Mouse (Mus musculus): Measurements from ENCODE around the gene Grm8. TPM values are rescaled to one million over a fixed set of nuclear protein-coding genes. Genes with fewer than 3 reads are reported as not detected.

Gene Grm8
- 7.0 and 7.7 TPM in 2 replicates for polyA plus RNA-seq (2015; fragmentation: Nextera tagmentation; extraction: Ambion mirVana)

DNA sequence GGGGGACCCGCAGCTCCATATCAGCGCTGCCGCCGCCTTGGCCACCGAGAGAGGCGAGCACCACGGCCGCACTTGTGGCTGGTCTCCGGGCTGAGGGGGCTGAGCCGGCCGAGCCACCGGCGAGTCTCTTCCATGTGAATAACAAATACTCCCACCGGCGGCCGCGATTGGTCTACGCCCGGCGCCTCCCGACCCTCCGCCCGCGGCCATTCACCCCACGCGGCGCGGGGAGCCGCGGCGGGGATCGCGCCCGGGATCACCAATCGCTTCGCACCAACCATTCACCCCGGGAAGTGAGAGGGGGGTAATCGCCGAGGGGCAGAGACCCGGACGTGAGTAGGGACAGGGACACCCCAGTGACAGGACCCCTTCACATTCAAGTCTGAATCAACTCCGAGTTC is at the start of gene Grm8:
Gene Grm8 (minus strand): TSS at position 178 of the 401 bp plus-strand sequence.
- Histone ChIP-seq H3K36me3 (no peaks in the 10 kb centered on the region), H3K9ac (peak within 1 kb of the TSS; percentile 68), H3K27ac (replicated peaks) (0 out of 2 replicates have a peak within 1 kb of the TSS, but pooled peaks have one; percentile 23), H3K9me3 (no peaks in the 10 kb centered on the region), H3K4me3 (peak within 1 kb of the TSS; percentile 51), H3K27me3 (peaks cover 41% of the 10 kb centered on the region), H3K4me1 (replicated peaks) (peaks cover 33% of the 10 kb centered on the region), H3K4me2 (peak within 1 kb of the TSS; percentile 99)
- ATAC-seq (ENCODE audit: low read depth) = peak; percentile 64
- under 1% methylated on average over 42 of the region's 42 CpGs for WGBS

GRCm38 (mm10) chr6:28169851-28170539 is 35.0 kb upstream of the Grm8 start:
- no peaks in the 10 kb centered on the region for H3K4me1 ChIP-seq (replicated peaks)
- H3K9me3 ChIP-seq = no peaks in the 10 kb centered on the region
- H3K27ac ChIP-seq (replicated peaks) = no peak overlapping the region
- H3K27me3 ChIP-seq = no peaks in the 10 kb centered on the region
- no peak overlapping the region for H3K4me3 ChIP-seq
- 78% methylated on average over 19 of the region's 19 CpGs for WGBS
- H3K36me3 ChIP-seq = no peaks in the 10 kb centered on the region
- no peak overlapping the region for H3K9ac ChIP-seq
- no peak for ATAC-seq (ENCODE audit: low read depth)
- H3K4me2 ChIP-seq = no peak overlapping the region

DNA sequence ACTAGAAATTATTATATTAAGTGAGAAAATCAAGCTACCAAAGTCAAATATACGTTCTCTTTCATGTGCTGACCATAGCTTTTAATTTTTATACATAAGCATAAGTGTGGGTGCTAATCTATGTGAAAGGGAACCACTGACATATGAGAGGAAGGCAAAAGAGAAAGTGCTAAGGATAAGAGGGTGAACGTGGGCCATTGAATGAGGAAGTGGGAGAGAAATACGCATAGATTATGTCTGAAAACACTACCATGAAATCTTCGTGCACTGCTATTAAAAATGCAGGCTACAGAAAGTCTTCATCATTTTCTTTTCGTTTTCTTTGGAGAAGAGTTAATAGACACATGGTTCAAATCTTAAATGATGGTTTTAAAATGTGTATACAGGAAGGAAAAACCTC is 25.4 kb upstream of the Grm8 start:
- ATAC-seq (ENCODE audit: low read depth) = no peak
- no peaks in the 10 kb centered on the region for H3K4me1 ChIP-seq (replicated peaks)
- no peaks in the 10 kb centered on the region for H3K9me3 ChIP-seq
- no peak overlapping the region for H3K27ac ChIP-seq (replicated peaks)
- no peaks in the 10 kb centered on the region for H3K36me3 ChIP-seq
- no peaks in the 10 kb centered on the region for H3K27me3 ChIP-seq
- no peak overlapping the region for H3K9ac ChIP-seq
- H3K4me2 ChIP-seq = no peak overlapping the region
- H3K4me3 ChIP-seq = no peak overlapping the region
- WGBS = 83% methylated on average over 5 of the region's 5 CpGs

GRCm38 (mm10) chr6:28146445-28146844 is 11.5 kb upstream of the Grm8 start:
- H3K4me3 ChIP-seq = no peak overlapping the region
- H3K9ac ChIP-seq = no peak overlapping the region
- WGBS = 73% methylated on average over 6 of the region's 6 CpGs
- H3K27ac ChIP-seq (replicated peaks) = no peak overlapping the region
- H3K4me2 ChIP-seq = no peak overlapping the region
- no peaks in the 10 kb centered on the region; the same call in 1 of the 2 replicates for H3K27me3 ChIP-seq
- no peaks in the 10 kb centered on the region for H3K36me3 ChIP-seq
- H3K9me3 ChIP-seq = no peaks in the 10 kb centered on the region
- H3K4me1 ChIP-seq (replicated peaks) = no peaks in the 10 kb centered on the region
- ATAC-seq (ENCODE audit: low read depth) = no peak

DNA sequence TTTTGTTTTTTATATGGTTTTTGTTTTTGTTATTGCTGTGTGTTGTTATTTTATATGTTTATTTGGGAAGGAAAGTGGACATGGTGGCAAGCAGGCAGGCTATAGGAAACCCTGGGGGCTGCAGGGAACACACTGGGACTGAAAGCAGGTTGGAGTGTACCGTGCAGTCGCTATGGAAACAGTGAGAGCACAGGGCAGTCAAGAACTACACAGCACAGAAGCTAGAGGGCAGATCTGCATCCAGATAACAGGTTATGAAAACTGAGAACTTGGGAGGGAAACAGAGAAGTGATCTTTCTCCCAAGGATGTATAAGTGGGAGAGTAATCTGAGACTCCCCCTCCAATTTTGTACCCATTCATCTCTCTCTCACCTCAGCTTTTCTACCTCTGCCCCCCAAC is 7.4 kb upstream of the Grm8 start:
- H3K27me3 ChIP-seq = no peaks in the 10 kb centered on the region; the same call in 1 of the 2 replicates
- no peaks in the 10 kb centered on the region for H3K9me3 ChIP-seq
- no peaks in the 10 kb centered on the region for H3K4me1 ChIP-seq (replicated peaks)
- H3K36me3 ChIP-seq = no peaks in the 10 kb centered on the region
- no peak overlapping the region for H3K27ac ChIP-seq (replicated peaks)
- no peak overlapping the region for H3K9ac ChIP-seq
- H3K4me3 ChIP-seq = no peak overlapping the region
- 13% methylated on average over 2 of the region's 2 CpGs for WGBS
- no peak overlapping the region for H3K4me2 ChIP-seq
- ATAC-seq (ENCODE audit: low read depth) = peak; percentile 72; the same call in 1 of the 2 replicates

- H3K36me3 ChIP-seq = no peaks in the 10 kb centered on the region
- under 1% methylated on average over 37 of the region's 37 CpGs for WGBS
- ATAC-seq (ENCODE audit: low read depth) = peak; percentile 91
- H3K27me3 ChIP-seq = peaks cover 41% of the 10 kb centered on the region
- peak overlapping the region; percentile 51 for H3K4me3 ChIP-seq
- peak overlapping the region; percentile 68 for H3K9ac ChIP-seq
- H3K27ac ChIP-seq (replicated peaks) = 0 out of 2 replicates have a peak overlapping the region, but pooled peaks have one; percentile 23
- no peaks in the 10 kb centered on the region for H3K9me3 ChIP-seq
- peaks cover 33% of the 10 kb centered on the region for H3K4me1 ChIP-seq (replicated peaks)
- H3K4me2 ChIP-seq = peak overlapping the region; percentile 99
Measured at GRCm38 (mm10) chr6:28135411-28136233, 644 bp upstream of the Grm8 start.

- H3K27ac ChIP-seq (replicated peaks) = no peak overlapping the region
- peak overlapping the region; percentile 51 for H3K4me3 ChIP-seq
- 0% methylated on average over 20 of the region's 20 CpGs for WGBS
- ATAC-seq (ENCODE audit: low read depth) = no peak
- peaks cover 41% of the 10 kb centered on the region for H3K27me3 ChIP-seq
- H3K9ac ChIP-seq = peak overlapping the region; percentile 68
- no peaks in the 10 kb centered on the region for H3K9me3 ChIP-seq
- no peaks in the 10 kb centered on the region for H3K36me3 ChIP-seq
- peak overlapping the region; percentile 99 for H3K4me2 ChIP-seq
- peaks cover 33% of the 10 kb centered on the region for H3K4me1 ChIP-seq (replicated peaks)
Measured at GRCm38 (mm10) chr6:28134251-28134801, 652 bp downstream of the Grm8 start.

- 2% methylated on average over 38 of the region's 38 CpGs for WGBS
- Histone ChIP-seq H3K4me2 (peak overlapping the region; percentile 99), H3K27me3 (peaks cover 41% of the 10 kb centered on the region), H3K4me3 (peak overlapping the region; percentile 51), H3K27ac (replicated peaks) (no peak overlapping the region), H3K4me1 (replicated peaks) (peaks cover 33% of the 10 kb centered on the region), H3K36me3 (no peaks in the 10 kb centered on the region), H3K9me3 (no peaks in the 10 kb centered on the region), H3K9ac (peak overlapping the region; percentile 68)
- peak; percentile 16; the same call in 1 of the 2 replicates for ATAC-seq (ENCODE audit: low read depth)
Measured at GRCm38 (mm10) chr6:28133206-28134063, 1.5 kb downstream of the Grm8 start.

- no peak for ATAC-seq (ENCODE audit: low read depth)
- no peaks in the 10 kb centered on the region for H3K9me3 ChIP-seq
- H3K4me2 ChIP-seq = peak overlapping the region; percentile 99
- H3K9ac ChIP-seq = 0 out of 2 replicates have a peak overlapping the region, but pooled peaks have one; percentile 68
- H3K4me1 ChIP-seq (replicated peaks) = peaks cover 33% of the 10 kb centered on the region
- 13% methylated on average over 4 of the region's 4 CpGs for WGBS
- no peaks in the 10 kb centered on the region for H3K36me3 ChIP-seq
- peak overlapping the region; percentile 51 for H3K4me3 ChIP-seq
- H3K27me3 ChIP-seq = peaks cover 41% of the 10 kb centered on the region
- no peak overlapping the region for H3K27ac ChIP-seq (replicated peaks)
Measured at GRCm38 (mm10) chr6:28132056-28132455, 2.9 kb downstream of the Grm8 start.

- Histone ChIP-seq H3K9me3 (no peaks in the 10 kb centered on the region), H3K4me1 (replicated peaks) (peaks cover 18% of the 10 kb centered on the region), H3K27ac (replicated peaks) (no peak overlapping the region), H3K4me2 (no peak overlapping the region), H3K9ac (no peak overlapping the region), H3K27me3 (peaks cover 32% of the 10 kb centered on the region), H3K4me3 (no peak overlapping the region), H3K36me3 (no peaks in the 10 kb centered on the region)
- no peak for ATAC-seq (ENCODE audit: low read depth)
- 89% methylated on average over 4 of the region's 4 CpGs for WGBS
Measured at GRCm38 (mm10) chr6:28128871-28129270, 6.1 kb downstream of the Grm8 start.

DNA sequence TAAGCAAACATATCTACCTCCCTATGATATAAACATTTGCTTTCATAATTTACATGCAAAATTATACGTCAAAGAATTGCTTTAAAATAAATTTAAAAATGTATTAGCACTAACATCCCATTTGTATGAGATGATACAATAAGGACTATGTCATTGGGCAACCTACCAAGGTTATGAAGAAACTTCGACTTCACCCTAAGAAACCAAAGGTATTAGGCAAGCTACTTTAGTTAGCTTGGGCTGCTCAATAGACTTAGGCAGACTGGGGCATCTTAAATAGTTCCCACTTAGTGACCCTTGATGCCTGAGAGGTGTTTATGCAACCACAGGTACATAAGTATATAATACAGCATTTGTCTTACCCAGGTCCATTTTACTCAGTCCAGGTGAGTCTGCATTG is 19.5 kb downstream of the Grm8 start:
- H3K4me2 ChIP-seq = no peak overlapping the region
- no peaks in the 10 kb centered on the region for H3K4me1 ChIP-seq (replicated peaks)
- H3K4me3 ChIP-seq = no peak overlapping the region
- no peak for ATAC-seq (ENCODE audit: low read depth)
- no peak overlapping the region for H3K9ac ChIP-seq
- no peaks in the 10 kb centered on the region for H3K27me3 ChIP-seq
- WGBS = 92% methylated on average over 2 of the region's 2 CpGs
- no peaks in the 10 kb centered on the region for H3K36me3 ChIP-seq
- no peak overlapping the region for H3K27ac ChIP-seq (replicated peaks)
- H3K9me3 ChIP-seq = no peaks in the 10 kb centered on the region

Data from neural tube, embryonic 13.5 days (tissue).